Mouse (Mus musculus) neural tube, embryonic 14.5 days (tissue): ENCODE data around the gene Eid3. TPM values are rescaled to one million over a fixed set of nuclear protein-coding genes. Genes with fewer than 3 reads are reported as not detected.

ENCODE experiments used
- ATAC-seq: fragments of 200-750 bp; cut with Nextera tagmentation; 2 replicates; pipeline ENCODE4 v1.8.0; 2017; ENCODE audit warnings: low read depth, mild to moderate bottlenecking, moderate TSS enrichment, moderate library complexity
- H3K27ac ChIP-seq: fragments of 300-500 bp; sonication (generic); 2 replicates; pipeline ENCODE4 v1.5.1; 2014; ENCODE audit warnings: low read depth, mild to moderate bottlenecking, control low read depth, low read length, moderate library complexity, mixed read lengths
- H3K27me3 ChIP-seq: fragments of 300-500 bp; sonication (generic); 2 replicates; pipeline ENCODE4 v1.6.1; 2014; ENCODE audit warnings: low read length; ENCODE audit not compliant: control insufficient read depth, insufficient read depth
- H3K36me3 ChIP-seq: fragments of 300-500 bp; sonication (generic); 2 replicates; pipeline ENCODE4 v1.6.1; 2014; ENCODE audit warnings: low read length, mixed read lengths; ENCODE audit not compliant: control insufficient read depth, insufficient read depth
- H3K4me1 ChIP-seq: fragments of 300-500 bp; sonication (generic); 2 replicates; pipeline ENCODE4 v1.6.1; 2014; ENCODE audit warnings: low read length; ENCODE audit not compliant: control insufficient read depth, insufficient read depth
- H3K4me2 ChIP-seq: fragments of 300-500 bp; sonication (generic); 2 replicates; pipeline ENCODE4 v1.6.1; 2014; ENCODE audit warnings: mild to moderate bottlenecking, low read depth, low read length, control low read depth
- H3K4me3 ChIP-seq: fragments of 300-500 bp; sonication (generic); 2 replicates; pipeline ENCODE4 v1.5.1; 2014; ENCODE audit warnings: low read depth, low read length, control low read depth, mixed read lengths
- H3K9ac ChIP-seq: fragments of 300-500 bp; sonication (generic); replicated peaks from 2 replicates; pipeline ENCODE4 v1.6.1; 2014; ENCODE audit warnings: low read depth, mild to moderate bottlenecking, control low read depth, low read length, mixed read lengths
- H3K9me3 ChIP-seq: fragments of 300-500 bp; sonication (generic); 2 replicates; pipeline ENCODE4 v1.6.1; 2016; ENCODE audit warnings: low read length; ENCODE audit not compliant: control insufficient read depth
- WGBS: fragments of 180-500 bp; shearing (Covaris S2); extraction: QIAGEN DNeasy Blood & Tissue Kit; methylation state at CpG from one replicate; pipeline ENCODE4 v1.1.7; 2014; 5-methylcytosine and 5-hydroxymethylcytosine counted together
- polyA plus RNA-seq: library from polyadenylated mRNA; unstranded; fragments of >200 nt; fragmentation: Nextera tagmentation; extraction: Ambion mirVana; gene quantifications from 2 replicates; pipeline ENCODE4 v1.2.1, GENCODE M21; 2014

Eid3 gene
- polyA plus RNA-seq, 1 experiment from 2014 or later, result 0.88 TPM

- H3K4me2 ChIP-seq, result peak overlapping the region; percentile 65
- 1% methylated on average over 49 of the region's 49 CpGs for WGBS
- H3K9me3 ChIP-seq, result no peaks in the 10 kb centered on the region
- peaks cover 28% of the 10 kb centered on the region for H3K4me1 ChIP-seq
- H3K36me3 ChIP-seq, result 0 out of 2 replicates have a peak, but pooled peaks cover under 1% of the 10 kb centered on the region
- peak; percentile 86 for ATAC-seq
- H3K4me3 ChIP-seq, result peak overlapping the region; percentile 66
- peak overlapping the region; percentile 80 for H3K27ac ChIP-seq
- no peaks in the 10 kb centered on the region for H3K27me3 ChIP-seq
- H3K9ac ChIP-seq, result peak overlapping the region; percentile 66
These were observed 7.5 kb upstream of the Eid3 start for GRCm38 (mm10) chr10:82858691-82859532.

DNA sequence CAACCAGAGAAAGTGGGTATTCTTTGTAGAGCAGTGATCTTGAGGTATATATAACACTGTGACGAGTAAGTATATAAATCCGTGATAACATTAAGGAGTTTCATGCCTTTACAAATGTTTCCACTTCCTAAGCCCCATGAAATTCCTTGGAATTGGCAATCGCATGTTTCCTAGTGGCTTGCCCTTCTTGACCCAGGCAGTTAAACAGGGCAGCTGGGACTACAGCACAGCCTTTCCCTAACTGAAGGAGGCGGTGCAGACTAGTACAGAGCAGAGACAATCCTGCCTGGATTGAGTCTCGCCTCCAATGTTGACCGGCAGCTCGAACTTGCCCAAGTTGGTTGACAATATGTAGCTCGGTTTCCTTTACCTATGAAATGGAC, 6.9 kb upstream of the Eid3 start:
- peak; percentile 67 for ATAC-seq
- WGBS, result under 1% methylated on average over 8 of the region's 8 CpGs

GRCm38 (mm10) chr10:82860181-82860928, 6.1 kb upstream of the Eid3 start:
- Histone ChIP-seq H3K9ac (peak overlapping the region; percentile 83), H3K4me1 (peaks cover 28% of the 10 kb centered on the region), H3K9me3 (no peaks in the 10 kb centered on the region), H3K4me2 (peak overlapping the region; percentile 65), H3K27me3 (no peaks in the 10 kb centered on the region), H3K4me3 (peak overlapping the region; percentile 66), H3K27ac (peak overlapping the region; percentile 85), H3K36me3 (0 out of 2 replicates have a peak, but pooled peaks cover 4% of the 10 kb centered on the region)
- under 1% methylated on average over 50 of the region's 50 CpGs for WGBS
- peak; percentile 66 for ATAC-seq

More for the DNA sequence above, 6.9 kb upstream of the Eid3 start:
- Histone ChIP-seq H3K4me1 (peaks cover 28% of the 10 kb centered on the region), H3K4me3 (peak overlapping the region; percentile 66), H3K9ac (peak overlapping the region; percentile 66), H3K36me3 (0 out of 2 replicates have a peak, but pooled peaks cover 4% of the 10 kb centered on the region), H3K4me2 (peak overlapping the region; percentile 65), H3K9me3 (no peaks in the 10 kb centered on the region), H3K27ac (peak overlapping the region; percentile 80), H3K27me3 (no peaks in the 10 kb centered on the region)

DNA sequence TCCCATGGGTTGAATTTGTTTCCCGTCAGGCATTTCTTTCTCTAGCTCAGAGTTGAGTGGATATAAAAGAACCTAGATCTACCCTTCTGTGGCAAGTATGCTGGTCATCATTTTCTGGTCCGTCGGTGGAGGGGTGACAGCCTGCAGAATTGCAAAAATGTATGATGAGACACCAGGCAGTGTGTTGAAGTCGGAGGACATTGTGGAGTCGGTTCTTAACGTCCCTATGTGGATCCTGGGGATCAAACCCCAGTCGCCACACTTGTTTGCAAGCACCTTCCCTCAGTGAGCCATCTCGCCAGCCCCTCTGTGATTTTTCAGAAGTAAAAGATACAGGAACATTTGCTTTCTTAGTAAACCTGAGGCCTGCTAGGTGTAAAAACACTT, 5.5 kb upstream of the Eid3 start:
- peaks cover 28% of the 10 kb centered on the region for H3K4me1 ChIP-seq
- H3K27me3 ChIP-seq, result no peaks in the 10 kb centered on the region
- H3K9ac ChIP-seq, result peak overlapping the region; percentile 83
- peak overlapping the region; percentile 85 for H3K27ac ChIP-seq
- peak overlapping the region; percentile 65 for H3K4me2 ChIP-seq
- no peak for ATAC-seq
- H3K36me3 ChIP-seq, result 0 out of 2 replicates have a peak, but pooled peaks cover 4% of the 10 kb centered on the region
- H3K9me3 ChIP-seq, result no peaks in the 10 kb centered on the region
- WGBS, result 5% methylated on average over 8 of the region's 8 CpGs
- peak overlapping the region; percentile 66 for H3K4me3 ChIP-seq

DNA sequence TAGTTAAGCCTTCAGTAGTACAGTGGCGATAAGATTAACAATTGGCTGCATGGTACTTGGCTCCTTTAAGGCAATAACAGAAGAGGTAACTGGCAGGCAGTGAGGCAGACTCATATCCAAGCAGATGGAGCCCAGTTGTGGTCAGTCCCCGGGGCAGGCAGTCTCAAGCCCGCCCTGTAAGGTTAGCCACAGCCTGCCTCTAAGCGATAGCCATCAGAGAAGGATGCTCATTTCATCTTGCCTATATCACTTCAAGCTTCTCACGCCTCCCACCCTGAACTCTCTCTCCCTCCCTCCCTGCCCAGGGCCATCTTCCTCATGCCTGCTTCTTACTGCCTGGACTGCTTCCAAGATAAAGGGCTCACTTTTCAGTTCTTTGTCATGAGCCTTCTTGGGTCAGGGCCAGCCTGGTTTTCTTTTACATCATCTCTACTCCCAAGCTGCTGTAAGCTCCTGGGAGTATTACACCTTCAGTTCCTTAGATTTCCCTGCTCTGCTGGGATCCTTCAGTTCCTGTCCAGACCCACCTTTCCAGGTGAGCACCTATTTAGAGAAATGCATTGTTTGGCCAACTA, 3.2 kb upstream of the Eid3 start:
- no peak for ATAC-seq
- 0 out of 2 replicates have a peak, but pooled peaks cover 4% of the 10 kb centered on the region for H3K36me3 ChIP-seq
- WGBS, result 77% methylated on average over 5 of the region's 5 CpGs
- H3K9ac ChIP-seq, result peak overlapping the region; percentile 28; the same call in 1 of the 2 replicates
- H3K4me2 ChIP-seq, result no peak overlapping the region
- no peaks in the 10 kb centered on the region for H3K27me3 ChIP-seq
- no peak overlapping the region for H3K27ac ChIP-seq
- no peaks in the 10 kb centered on the region for H3K9me3 ChIP-seq
- H3K4me1 ChIP-seq, result peaks cover 28% of the 10 kb centered on the region
- H3K4me3 ChIP-seq, result no peak overlapping the region

GRCm38 (mm10) chr10:82863827-82864226, 2.6 kb upstream of the Eid3 start:
- 0 out of 2 replicates have a peak, but pooled peaks cover 4% of the 10 kb centered on the region for H3K36me3 ChIP-seq
- 66% methylated on average over 7 of the region's 7 CpGs for WGBS
- H3K27ac ChIP-seq, result no peak overlapping the region
- no peak overlapping the region for H3K4me2 ChIP-seq
- peaks cover 28% of the 10 kb centered on the region for H3K4me1 ChIP-seq
- H3K9ac ChIP-seq, result no peak overlapping the region
- no peak overlapping the region for H3K4me3 ChIP-seq
- no peaks in the 10 kb centered on the region for H3K9me3 ChIP-seq
- no peak for ATAC-seq
- H3K27me3 ChIP-seq, result no peaks in the 10 kb centered on the region

GRCm38 (mm10) chr10:82866832-82867231, 406 bp downstream of the Eid3 start:
- no peak for ATAC-seq
- H3K4me2 ChIP-seq, result no peak overlapping the region
- 82% methylated on average over 18 of the region's 18 CpGs for WGBS

GRCm38 (mm10) chr10:82868418-82869086, 2.1 kb downstream of the Eid3 start:
- WGBS, result 86% methylated on average over 6 of the region's 6 CpGs

More at GRCm38 (mm10) chr10:82866832-82867231, 406 bp downstream of the Eid3 start:
- Histone ChIP-seq H3K9ac (no peak overlapping the region), H3K9me3 (no peaks in the 10 kb centered on the region), H3K27me3 (no peaks in the 10 kb centered on the region), H3K36me3 (0 out of 2 replicates have a peak, but pooled peaks cover 4% of the 10 kb centered on the region), H3K4me1 (peaks cover 19% of the 10 kb centered on the region), H3K27ac (no peak overlapping the region), H3K4me3 (no peak overlapping the region)

More at GRCm38 (mm10) chr10:82868418-82869086, 2.1 kb downstream of the Eid3 start:
- H3K4me2 ChIP-seq, result no peak overlapping the region
- ATAC-seq, result no peak
- H3K27ac ChIP-seq, result no peak overlapping the region
- H3K9me3 ChIP-seq, result no peaks in the 10 kb centered on the region
- H3K9ac ChIP-seq, result no peak overlapping the region
- no peaks in the 10 kb centered on the region for H3K27me3 ChIP-seq
- H3K4me3 ChIP-seq, result no peak overlapping the region
- 0 out of 2 replicates have a peak, but pooled peaks cover 4% of the 10 kb centered on the region for H3K36me3 ChIP-seq
- peaks cover 4% of the 10 kb centered on the region; the same call in 1 of the 2 replicates for H3K4me1 ChIP-seq
